Mouse (Mus musculus): Measurements from ENCODE around the gene Nrde2.

The Nrde2 gene

DNA sequence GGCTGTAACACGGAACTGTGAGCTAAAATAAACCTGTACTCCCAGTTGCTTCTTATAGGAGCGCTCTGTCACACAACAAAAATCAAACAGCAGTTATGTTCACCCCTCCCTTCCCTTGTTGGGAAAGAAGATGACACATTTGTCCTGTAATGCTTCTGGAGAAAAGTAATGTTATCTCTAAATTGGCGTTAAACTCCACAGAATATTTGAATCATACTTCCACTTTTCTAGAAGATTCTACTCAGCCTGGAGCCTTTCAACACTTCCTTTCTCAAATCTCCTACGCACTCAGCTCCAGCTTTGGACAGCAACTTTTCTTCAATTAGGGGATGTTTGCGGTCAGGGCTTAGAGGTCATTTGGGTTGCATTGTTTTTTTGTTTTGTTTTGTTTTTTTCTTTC is 70.2 kb downstream of the Nrde2 start:
- in situ Hi-C loops (cut with MboI; ENCODE audit: unreplicated experiment in 2 of 2), result no loop called here

- in situ Hi-C loops (cut with MboI; ENCODE audit: unreplicated experiment in 2 of 2), result no loop called here
These were observed 71.4 kb downstream of the Nrde2 start for GRCm38 (mm10) chr12:100088026-100088425.

- in situ Hi-C loops (cut with MboI; ENCODE audit: unreplicated experiment in 2 of 2), result loop anchor here in 1 of 2 experiments (5.0 kb wide), 1 partner anchor 97 kb away; no protein-coding TSS in a partner anchor
These were observed 79.7 kb downstream of the Nrde2 start for GRCm38 (mm10) chr12:100079636-100080286.

GRCm38 (mm10) chr12:100075715-100076114 is 83.7 kb downstream of the Nrde2 start:
- in situ Hi-C loops (cut with MboI; ENCODE audit: unreplicated experiment in 2 of 2), result no loop called here

Data from v-Abl transformed pro-B cells (cell line).